Mouse (Mus musculus): Measurements from ENCODE around the gene Gadl1.

DNA sequence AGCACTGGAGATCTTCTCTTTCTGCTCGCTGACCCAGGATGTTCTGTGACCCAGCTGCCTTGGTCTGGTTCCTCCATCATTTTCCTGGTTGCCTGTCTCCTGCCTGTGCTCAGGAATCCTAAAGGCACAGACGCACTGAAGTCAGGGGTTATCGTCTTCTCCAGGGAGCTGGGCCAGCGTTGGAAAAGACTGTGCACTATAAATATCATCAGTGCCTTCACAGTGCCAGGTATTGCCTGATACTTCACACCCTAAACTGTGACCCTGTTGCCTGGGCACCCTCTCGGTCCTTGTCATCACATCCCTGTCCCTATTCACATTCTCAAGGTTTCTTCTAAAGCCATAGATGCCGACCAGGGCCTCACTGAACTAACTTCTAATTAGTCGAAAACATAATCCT, 210.7 kb downstream of the Gadl1 start:
- TF ChIP-seq MAZ (IDR thresholded peaks at IDR 0.05; ENCODE audit: low read depth, low read length) (no peak), TAL1 (IDR thresholded peaks at IDR 0.05; ENCODE audit: low read length) (no peak)
